In genomic region chr10:59942847-59943420, GRCm38 (mm10) we compare ENCODE assay signal across 9 mouse cellular contexts. TPM values are rescaled to one million over a fixed set of nuclear protein-coding genes. Genes with fewer than 3 reads are reported as not detected.
DNase-seq lines count a peak whose midpoint lies in the region; ATAC-seq and TF ChIP-seq lines count a peak whose summit lies in the region.
"Had no signal": no experiment of that assay in that cellular context is flagged by ENCODE, and none has a peak within 500 bp of the region (broad histone marks: within the 10 kb centered on the region; RNA-seq: fewer than 3 reads in every experiment).

No protein-coding gene starts in this region.

- peak overlapping the region; percentile 2; the same call in 1 of the 2 replicates for H3K4me3 ChIP-seq in neural tube, embryonic 11.5 days (ENCODE audit: low read depth, low read length)
- peak overlapping the region; percentile 20 for H3K4me3 ChIP-seq in intestine, postnatal 0 days (ENCODE audit: low read depth, low read length)
- H3K4me3 ChIP-seq in limb, embryonic 11.5 days (ENCODE audit: low read depth, low read length): no peak overlapping the region
- H3K4me3 ChIP-seq in midbrain, embryonic 15.5 days: peak overlapping the region; percentile 18

- H3K27me3 ChIP-seq in neural tube, embryonic 11.5 days (ENCODE audit: control insufficient read depth, insufficient read depth, low read length): no peaks in the 10 kb centered on the region
- no peaks in the 10 kb centered on the region for H3K27me3 ChIP-seq in intestine, postnatal 0 days (replicated peaks; ENCODE audit: control insufficient read depth, insufficient read depth, low read length)
- no peaks in the 10 kb centered on the region for H3K27me3 ChIP-seq in limb, embryonic 11.5 days (ENCODE audit: control insufficient read depth, insufficient read depth, low read length)
- no peaks in the 10 kb centered on the region for H3K27me3 ChIP-seq in midbrain, embryonic 15.5 days (replicated peaks)
- H3K27me3 ChIP-seq: CH12.LX had no signal

- H3K9me3 ChIP-seq in neural tube, embryonic 11.5 days (ENCODE audit: control insufficient read depth, low read length): no peaks in the 10 kb centered on the region
- H3K9me3 ChIP-seq in intestine, postnatal 0 days (ENCODE audit: control insufficient read depth): no peaks in the 10 kb centered on the region
- no peaks in the 10 kb centered on the region for H3K9me3 ChIP-seq in limb, embryonic 11.5 days (ENCODE audit: control insufficient read depth, low read length)
- H3K9me3 ChIP-seq in midbrain, embryonic 15.5 days: no peaks in the 10 kb centered on the region

- no peak for TF ChIP-seq CTCF in intestine, postnatal 0 days (IDR thresholded peaks at IDR 0.05; ENCODE audit: low read depth)

- intact Hi-C loops in gastrocnemius, postnatal 14 days (cut with DNase I; ENCODE audit: low total_unique reads): no loop called here

- peaks cover 10% of the 10 kb centered on the region for H3K4me1 ChIP-seq in neural tube, embryonic 11.5 days (ENCODE audit: control insufficient read depth, insufficient read depth, low read length)
- 0 out of 2 replicates have a peak, but pooled peaks cover 5% of the 10 kb centered on the region for H3K4me1 ChIP-seq in intestine, postnatal 0 days (replicated peaks; ENCODE audit: control insufficient read depth, insufficient read depth, low read length)
- peaks cover 12% of the 10 kb centered on the region for H3K4me1 ChIP-seq in limb, embryonic 11.5 days (ENCODE audit: control insufficient read depth, insufficient read depth, low read length)
- H3K4me1 ChIP-seq in midbrain, embryonic 15.5 days: peaks cover 18% of the 10 kb centered on the region

- H3K9ac ChIP-seq in neural tube, embryonic 11.5 days (ENCODE audit: low read length): peak overlapping the region; percentile 52
- peak overlapping the region; percentile 40 for H3K9ac ChIP-seq in intestine, postnatal 0 days (ENCODE audit: low read depth, low read length)
- H3K9ac ChIP-seq in limb, embryonic 11.5 days (ENCODE audit: low read length): peak overlapping the region; percentile 28
- H3K9ac ChIP-seq in midbrain, embryonic 15.5 days: peak overlapping the region; percentile 24; the same call in 1 of the 2 replicates

- 3% methylated on average over 16 of the region's 16 CpGs for WGBS in neural tube, embryonic 11.5 days
- WGBS in intestine, postnatal 0 days: 2% methylated on average over 16 of the region's 16 CpGs
- 2% methylated on average over 16 of the region's 16 CpGs for WGBS in limb, embryonic 11.5 days
- WGBS in midbrain, embryonic 15.5 days: 2% methylated on average over 16 of the region's 16 CpGs

- no peaks in the 10 kb centered on the region for H3K36me3 ChIP-seq in neural tube, embryonic 11.5 days (ENCODE audit: control insufficient read depth, insufficient read depth, low read length)
- H3K36me3 ChIP-seq in intestine, postnatal 0 days (ENCODE audit: control insufficient read depth, insufficient read depth): no peaks in the 10 kb centered on the region
- no peaks in the 10 kb centered on the region for H3K36me3 ChIP-seq in limb, embryonic 11.5 days (ENCODE audit: control insufficient read depth, insufficient read depth, low read length)
- H3K36me3 ChIP-seq in midbrain, embryonic 15.5 days (replicated peaks): no peaks in the 10 kb centered on the region

- 0 out of 2 replicates have a peak, but pooled peaks have one; percentile 27 for ATAC-seq in neural tube, embryonic 11.5 days (ENCODE audit: insufficient read depth, low FRiP score, low TSS enrichment)
- ATAC-seq in common myeloid progenitor, adult 5-6 weeks (replicated peaks; ENCODE audit: low read depth, poor library complexity, severe bottlenecking): peak; percentile 12
- ATAC-seq in intestine, postnatal 0 days: peak; percentile 36
- peak; percentile 73; the same call in 1 of the 2 replicates for ATAC-seq in limb, embryonic 11.5 days (ENCODE audit: insufficient number of reproducible peaks, low FRiP score, low TSS enrichment, low read depth)
- peak; percentile 79 for ATAC-seq in midbrain, embryonic 15.5 days (replicated peaks)

- peak; percentile 59 for DNase-seq in neural tube, embryonic 11.5 days (ENCODE audit: low spot score)
- no peak for DNase-seq in neural tube, embryonic 10.5 days (ENCODE audit: extremely low spot score, low spot score)
- peak; percentile 59 for DNase-seq in gastrocnemius, postnatal 14 days
- DNase-seq in limb, embryonic 11.5 days (ENCODE audit: low spot score): peak; percentile 68
- no peak for DNase-seq in B cell, adult 2 months

- H3K4me2 ChIP-seq in neural tube, embryonic 11.5 days (ENCODE audit: low read depth): peak overlapping the region; percentile 29
- peak overlapping the region; percentile 66 for H3K4me2 ChIP-seq in intestine, postnatal 0 days (replicated peaks; ENCODE audit: low read depth)
- H3K4me2 ChIP-seq in limb, embryonic 11.5 days (ENCODE audit: low read depth, severe bottlenecking): peak overlapping the region; percentile 33
- H3K4me2 ChIP-seq in midbrain, embryonic 15.5 days: peak overlapping the region; percentile 48

- H3K27ac ChIP-seq in neural tube, embryonic 11.5 days (ENCODE audit: low read depth, low read length): no peak overlapping the region
- peak overlapping the region; percentile 52 for H3K27ac ChIP-seq in intestine, postnatal 0 days (ENCODE audit: low read depth, low read length)
- 0 out of 2 replicates have a peak overlapping the region, but pooled peaks have one; percentile 16 for H3K27ac ChIP-seq in limb, embryonic 11.5 days (replicated peaks; ENCODE audit: low read depth, low read length)
- H3K27ac ChIP-seq in midbrain, embryonic 15.5 days: peak overlapping the region; percentile 73

RNA-seq across cellular contexts. Expression of gene Ddit4, which starts 8.7 kb away (rescaled TPM):
- polyA plus RNA-seq in neural tube, embryonic 11.5 days (2014; fragmentation: Nextera tagmentation; extraction: Ambion mirVana): 5.2 and 7.0 TPM in 2 replicates
- total RNA-seq in common myeloid progenitor, adult 5-6 weeks (2017): 1.4 and 4.2 TPM in 2 replicates
- total RNA-seq in gastrocnemius, postnatal 14 days (2021): 10 to 100 TPM; 15.4 to 70.6 TPM
- 11.5 and 17.8 TPM in 2 replicates for polyA plus RNA-seq in intestine, postnatal 0 days (2015; fragmentation: Nextera tagmentation; extraction: Ambion mirVana)
- polyA plus RNA-seq in limb, embryonic 11.5 days (2014; fragmentation: Nextera tagmentation; extraction: Ambion mirVana): 6.8 and 10.2 TPM in 2 replicates
- 52.6 and 59.4 TPM in 2 replicates for polyA plus RNA-seq in midbrain, embryonic 15.5 days (2015; fragmentation: Nextera tagmentation; extraction: Ambion mirVana)

RNA-seq across cellular contexts. Expression of gene Ascc1, which starts 59.7 kb away (rescaled TPM):
- polyA plus RNA-seq in neural tube, embryonic 11.5 days (2014; fragmentation: Nextera tagmentation; extraction: Ambion mirVana): 34.9 and 35.4 TPM in 2 replicates
- total RNA-seq in common myeloid progenitor, adult 5-6 weeks (2017): 30.5 and 41.6 TPM in 2 replicates
- 10 to 100 TPM; 11.2 to 13.2 TPM for total RNA-seq in gastrocnemius, postnatal 14 days (2021)
- polyA plus RNA-seq in intestine, postnatal 0 days (2015; fragmentation: Nextera tagmentation; extraction: Ambion mirVana): 28.7 TPM in 2 replicates
- polyA plus RNA-seq in limb, embryonic 11.5 days (2014; fragmentation: Nextera tagmentation; extraction: Ambion mirVana): 45.2 and 46.7 TPM in 2 replicates
- 47.4 and 48.7 TPM in 2 replicates for polyA plus RNA-seq in midbrain, embryonic 15.5 days (2015; fragmentation: Nextera tagmentation; extraction: Ambion mirVana)

Comparison
In these comparisons a context has a peak if more than half of its experiments do, and no peak if none do; other contexts are left out.
1. DNase-seq: peak in neural tube, embryonic 11.5 days (single experiment), gastrocnemius, postnatal 14 days (single experiment) and limb, embryonic 11.5 days (single experiment); none in neural tube, embryonic 10.5 days (single experiment) and B cell, adult 2 months (0 of 2).
2. ATAC-seq: peak in every context shown above with its lines; median percentile 79 in midbrain, embryonic 15.5 days; 73 in limb, embryonic 11.5 days; 36 in intestine, postnatal 0 days; 27 in neural tube, embryonic 11.5 days; 12 in common myeloid progenitor, adult 5-6 weeks.
3. Peak in every context shown above with its lines, with median percentiles within 50 percentile points of each other: H3K4me2 ChIP-seq and H3K9ac ChIP-seq.